Mouse (Mus musculus) kidney, postnatal 14 days (tissue): Measurements from ENCODE around the gene Pde9a.

Experiments
- DNase-seq: peaks from one replicate; pipeline ENCODE4 v3.0.0; 2022; ENCODE audit warnings: mixed read lengths

Pde9a gene

GRCm38 (mm10) chr17:31389432-31390050 is 3.5 kb downstream of the Pde9a start:
- DNase-seq: no peak

DNA sequence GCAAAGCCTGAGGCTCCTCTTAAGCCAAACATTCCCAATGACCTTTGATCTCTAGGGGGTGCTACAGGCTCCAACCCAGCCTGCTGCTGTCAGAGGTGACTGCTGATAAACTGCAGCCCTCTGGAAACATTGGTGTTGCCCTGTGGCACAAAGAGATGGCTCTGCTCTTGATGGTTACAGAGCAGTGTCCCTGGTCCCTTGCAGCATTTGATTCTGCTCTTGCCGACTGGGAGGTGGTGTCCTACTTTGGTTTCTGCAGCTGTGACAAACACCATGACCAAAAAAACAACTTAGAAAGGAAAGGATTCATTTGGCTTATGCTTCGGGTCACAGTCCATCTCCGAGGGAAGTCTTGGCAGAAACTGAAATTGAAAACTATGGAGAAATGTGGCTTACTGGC is 5.5 kb downstream of the Pde9a start:
- DNase-seq: peak; percentile 31

GRCm38 (mm10) chr17:31392041-31392440 is 6.0 kb downstream of the Pde9a start:
- DNase-seq: no peak

GRCm38 (mm10) chr17:31393811-31394210 is 7.8 kb downstream of the Pde9a start:
- no peak for DNase-seq

- no peak for DNase-seq
These were observed 14.3 kb downstream of the Pde9a start for GRCm38 (mm10) chr17:31400294-31400693.

GRCm38 (mm10) chr17:31401160-31401559 is 15.2 kb downstream of the Pde9a start:
- no peak for DNase-seq

DNA sequence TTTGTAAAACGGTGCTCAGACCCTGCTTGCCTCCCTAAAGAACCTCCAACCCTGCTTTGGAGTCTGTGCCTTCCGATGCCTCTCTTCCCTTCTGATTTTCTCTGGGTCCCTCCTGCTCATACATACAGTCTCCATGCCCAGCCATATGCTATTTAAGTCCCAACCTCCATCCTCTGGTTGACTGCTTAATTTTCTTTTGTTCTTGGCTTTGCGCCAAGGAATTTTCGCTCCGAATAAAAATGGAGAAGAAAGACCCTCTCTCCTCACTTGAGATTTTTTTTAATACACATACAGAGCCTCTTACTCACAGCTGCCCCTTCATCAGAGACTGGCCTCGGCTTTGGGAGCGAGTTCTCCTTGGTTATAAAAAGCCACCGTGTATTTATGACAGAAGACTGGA is 16.7 kb downstream of the Pde9a start:
- no peak for DNase-seq

GRCm38 (mm10) chr17:31405694-31406227 is 19.8 kb downstream of the Pde9a start:
- DNase-seq: no peak

GRCm38 (mm10) chr17:31409741-31410350 is 23.8 kb downstream of the Pde9a start:
- no peak for DNase-seq

- DNase-seq: no peak
These were observed 29.2 kb downstream of the Pde9a start for GRCm38 (mm10) chr17:31415258-31415657.

GRCm38 (mm10) chr17:31418804-31419597 is 33.0 kb downstream of the Pde9a start:
- no peak for DNase-seq

- DNase-seq: no peak
These were observed 33.6 kb downstream of the Pde9a start for GRCm38 (mm10) chr17:31419598-31419950.

DNA sequence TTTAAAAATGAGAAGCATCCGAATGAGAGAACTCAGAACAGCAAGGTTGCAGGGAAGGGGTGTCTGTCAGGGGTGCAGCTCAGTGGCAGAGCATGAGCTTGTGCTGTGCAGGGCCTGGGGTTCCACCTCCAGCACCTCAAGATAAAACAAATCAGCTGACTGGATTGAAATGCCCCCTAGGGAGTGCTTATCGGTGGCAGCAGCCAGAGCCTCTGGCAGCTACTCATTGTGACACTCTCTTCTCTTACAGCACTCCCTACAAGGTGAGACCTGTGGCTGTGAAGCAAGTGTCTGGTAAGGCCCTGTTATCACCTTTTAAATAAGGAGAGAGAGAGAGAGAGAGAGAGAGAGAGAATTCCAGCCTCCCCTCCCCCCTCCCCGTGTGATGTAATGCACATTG is 34.0 kb downstream of the Pde9a start:
- DNase-seq: no peak

- no peak for DNase-seq
These were observed 34.6 kb downstream of the Pde9a start for GRCm38 (mm10) chr17:31420658-31421057.

- DNase-seq: no peak
These were observed 36.4 kb downstream of the Pde9a start for GRCm38 (mm10) chr17:31422381-31422780.

DNA sequence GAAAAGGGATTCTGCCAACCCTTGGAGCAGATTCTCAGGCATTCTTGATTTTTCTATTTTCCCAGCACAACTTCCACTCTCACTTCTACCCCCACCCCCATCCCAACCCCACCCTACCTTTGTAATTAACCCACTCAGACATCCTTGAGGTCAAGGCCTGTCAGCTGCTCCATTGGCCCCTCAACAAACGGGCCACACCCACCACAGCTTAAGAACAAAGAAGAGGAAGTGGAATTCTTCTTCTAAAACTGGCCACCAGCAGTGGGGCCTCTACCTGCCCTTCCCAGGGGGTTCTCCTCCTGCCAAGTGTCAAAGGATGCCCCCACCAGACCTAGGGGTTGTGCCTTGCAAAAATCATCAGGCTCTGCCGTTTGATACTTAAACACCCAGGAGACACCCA is 37.0 kb downstream of the Pde9a start:
- no peak for DNase-seq

DNA sequence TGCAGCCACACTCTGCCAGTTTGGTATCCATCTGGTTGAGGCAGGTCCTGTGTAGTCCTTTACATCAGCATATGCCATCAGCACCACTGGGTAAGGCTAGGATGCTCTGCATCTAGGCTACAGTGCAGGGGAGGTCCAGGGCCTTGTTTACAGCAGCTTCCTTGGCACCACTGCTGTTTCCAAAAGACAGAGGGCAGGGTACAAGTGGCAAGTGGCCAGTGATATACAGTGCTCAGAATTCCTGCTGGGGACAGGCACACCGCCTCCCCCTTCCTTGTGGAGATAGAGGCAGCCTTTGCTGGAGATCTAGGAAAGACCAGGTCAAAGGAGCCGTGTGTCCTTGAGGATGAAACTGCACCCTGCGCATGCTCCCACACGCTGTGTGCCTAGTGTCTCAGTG is 38.3 kb downstream of the Pde9a start:
- DNase-seq: peak; percentile 59

- no peak for DNase-seq
These were observed 38.8 kb downstream of the Pde9a start for GRCm38 (mm10) chr17:31424798-31425197.

DNA sequence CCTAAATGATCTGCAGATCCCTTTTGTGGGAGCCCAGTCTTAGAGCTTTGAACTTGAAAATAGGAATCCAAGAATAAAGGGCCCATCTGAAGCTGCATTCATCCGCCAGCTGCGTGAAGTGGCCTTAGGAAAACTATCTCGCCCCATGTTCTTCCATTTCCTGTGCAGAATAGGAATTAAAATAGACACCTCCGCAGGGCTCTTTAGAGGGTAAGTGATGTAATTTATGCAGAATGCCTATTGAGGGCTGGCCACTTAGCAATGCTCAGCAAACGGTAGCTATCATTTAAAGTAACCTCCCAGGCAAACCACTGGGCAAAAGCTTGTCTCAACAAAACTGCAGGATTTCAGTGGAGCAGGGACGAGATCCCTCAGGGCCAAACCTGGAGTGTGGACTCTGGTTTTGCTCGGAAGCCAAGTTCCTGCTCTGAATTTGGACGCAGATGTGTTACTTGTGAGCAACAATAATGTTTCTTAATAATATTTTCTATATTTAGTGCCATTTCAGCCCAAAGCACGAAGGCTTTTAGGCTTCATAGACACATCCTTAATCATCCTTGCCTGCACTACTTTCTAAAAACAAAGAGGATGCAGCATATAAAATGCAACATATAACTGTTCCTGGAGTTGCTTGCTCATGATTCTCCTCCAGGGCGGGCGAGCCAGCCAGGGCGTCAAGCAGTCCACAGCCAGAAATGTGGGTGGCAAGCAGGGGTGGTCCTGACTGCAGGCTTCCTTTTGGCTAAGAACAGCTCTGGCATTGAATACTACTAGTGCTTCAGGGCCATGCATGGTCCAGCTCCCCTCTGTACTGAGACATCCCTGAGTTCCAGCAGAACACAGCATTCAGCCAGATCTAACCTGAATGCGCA is 40.1 kb downstream of the Pde9a start:
- DNase-seq: no peak

GRCm38 (mm10) chr17:31429402-31429801 is 43.4 kb downstream of the Pde9a start:
- no peak for DNase-seq

- peak; percentile 56 for DNase-seq
These were observed 46.9 kb downstream of the Pde9a start for GRCm38 (mm10) chr17:31432878-31433281.

DNA sequence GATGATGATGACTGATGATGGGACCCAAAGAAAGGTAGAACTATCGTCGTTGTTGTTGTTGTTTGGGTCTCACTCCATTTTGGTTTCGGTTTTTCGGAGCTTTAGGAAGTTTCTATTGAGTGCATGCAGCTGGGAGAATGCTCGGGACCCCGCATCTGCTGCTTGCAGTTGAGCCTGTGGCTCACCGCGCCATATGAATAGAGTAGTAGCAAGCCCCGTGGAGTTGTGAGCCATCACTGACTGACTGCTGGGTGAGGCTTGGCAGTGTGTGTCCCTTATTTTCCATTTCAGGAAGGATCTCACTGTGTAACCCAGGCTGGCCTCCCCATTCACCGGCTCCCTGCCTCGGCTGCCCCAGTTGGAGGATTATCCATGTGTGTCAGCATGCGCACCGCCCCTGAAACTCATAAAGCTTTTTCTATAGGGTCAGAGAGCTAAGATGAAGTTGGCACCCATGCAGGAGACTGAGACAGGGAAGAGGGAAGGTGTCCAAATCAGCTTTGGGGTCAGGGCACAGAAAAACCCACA is 47.5 kb downstream of the Pde9a start:
- DNase-seq: no peak
